Mouse (Mus musculus) ZHBTc4 (cell line): ENCODE results near the gene Rassf6.

ENCODE experiments used
- DNase-seq: peaks from one replicate; pipeline ENCODE4 v3.0.0-alpha.2; 2011; ENCODE audit warnings: low read depth, low spot score

Gene Rassf6

GRCm38 (mm10) chr5:90571216-90571615 lies 69.2 kb downstream of the Rassf6 start:
- no peak for DNase-seq

DNA sequence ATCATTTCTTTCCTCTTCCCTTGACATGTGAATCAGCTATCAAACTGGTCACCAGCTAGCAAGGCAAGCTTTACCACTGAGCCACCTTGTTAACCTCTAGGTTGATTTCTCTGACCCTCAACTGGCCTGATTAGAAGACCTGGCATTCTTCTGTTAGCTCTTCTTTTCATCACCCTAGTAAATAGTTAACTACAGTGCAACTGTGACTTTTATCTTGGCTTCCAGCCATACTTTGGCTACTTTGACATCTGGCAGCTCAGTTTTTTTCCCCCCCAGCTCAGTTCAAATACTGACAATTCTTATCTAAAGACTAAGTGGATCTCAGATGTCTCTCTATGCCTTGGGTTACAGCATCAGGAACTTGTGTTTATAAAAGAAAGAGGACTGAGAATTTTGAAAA lies 72.1 kb downstream of the Rassf6 start:
- DNase-seq = no peak

GRCm38 (mm10) chr5:90567788-90568187 lies 72.7 kb downstream of the Rassf6 start:
- DNase-seq = no peak

DNA sequence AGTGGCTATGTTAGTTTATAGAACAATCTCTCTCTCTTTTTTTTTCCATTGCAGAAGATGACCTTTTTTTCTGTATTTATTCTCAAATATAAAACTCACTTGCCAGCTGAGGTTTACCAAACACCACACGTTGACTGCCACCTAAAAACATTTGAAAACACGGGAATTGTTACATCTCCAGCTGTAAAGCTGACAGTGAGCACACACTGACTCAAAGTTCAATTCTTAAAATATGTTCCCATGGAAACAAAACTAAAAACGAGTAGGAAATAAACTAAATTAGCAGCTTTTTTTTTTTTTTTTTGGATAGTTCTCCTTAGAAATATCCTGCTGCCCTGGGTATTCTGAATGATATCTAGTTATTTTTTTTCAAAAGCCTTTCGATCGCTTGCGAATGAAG lies 75.3 kb downstream of the Rassf6 start:
- no peak for DNase-seq

DNA sequence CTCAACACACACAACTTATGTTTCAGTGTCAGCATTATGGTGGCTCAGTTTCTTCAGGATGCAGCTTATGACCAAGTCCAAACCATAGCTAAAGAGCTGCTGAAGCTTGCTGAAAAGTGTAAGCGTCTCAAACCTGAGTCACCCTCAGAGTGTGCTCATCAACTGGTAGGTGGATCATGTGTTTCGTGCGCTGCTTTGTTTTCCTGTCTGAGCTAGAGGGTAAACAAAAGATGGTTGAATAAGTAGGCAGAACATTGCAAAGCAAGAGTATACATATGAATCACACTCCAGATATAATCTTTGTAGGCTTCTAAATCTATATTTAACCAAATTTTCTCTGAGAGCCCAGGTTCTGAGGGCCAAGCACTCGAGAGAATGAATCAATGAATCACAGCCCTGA lies 76.3 kb downstream of the Rassf6 start:
- DNase-seq = no peak

- no peak for DNase-seq
These were observed 77.6 kb downstream of the Rassf6 start for GRCm38 (mm10) chr5:90562880-90563279.

- DNase-seq = no peak
These were observed 78.7 kb downstream of the Rassf6 start for GRCm38 (mm10) chr5:90561721-90562275.

- no peak for DNase-seq
These were observed 79.7 kb downstream of the Rassf6 start, which contains the start of gene 5830473C10Rik for GRCm38 (mm10) chr5:90560743-90561142. Gene 5830473C10Rik, plus strand, starts transcription at chr5:90561107.

GRCm38 (mm10) chr5:90556052-90556451 lies 84.4 kb downstream of the Rassf6 start:
- no peak for DNase-seq
